Mouse (Mus musculus) liver, embryonic 14.5 days (tissue): ENCODE measurements around the gene Cilp. TPM values are rescaled to one million over a fixed set of nuclear protein-coding genes. Genes with fewer than 3 reads are reported as not detected.
"Not testable (repeated sequence)": the region's sequence is repeated elsewhere in the genome, so short reads cannot be mapped to it uniquely, and the experiment has no call there.

Experiments
- ATAC-seq: fragments of 200-750 bp; cut with Nextera tagmentation; 2 replicates; pipeline ENCODE4 v1.8.0; 2017; ENCODE audit warnings: moderate number of reproducible peaks, mild to moderate bottlenecking, moderate library complexity; ENCODE audit not compliant: insufficient read depth
- DNase-seq, 3 experiments: peaks; one replicate each; pipeline ENCODE4 v3.0.0-alpha.2; 2012 to 2013; ENCODE audit warnings: low read depth in 3 of 3, low spot score in 3 of 3
- H3K27ac ChIP-seq: fragments of 300-500 bp; sonication (generic); 2 replicates; pipeline ENCODE4 v1.5.1; 2014; ENCODE audit warnings: moderate library complexity, mild to moderate bottlenecking, control low read depth, inconsistent platforms
- H3K27me3 ChIP-seq: fragments of 300-500 bp; sonication (generic); 2 replicates; pipeline ENCODE4 v1.6.1; 2014; ENCODE audit warnings: mild to moderate bottlenecking, low read length, moderate library complexity; ENCODE audit not compliant: control insufficient read depth, insufficient read depth
- H3K36me3 ChIP-seq: fragments of 300-500 bp; sonication (generic); replicated peaks from 2 replicates; pipeline ENCODE4 v1.6.1; 2014; ENCODE audit warnings: low read depth; ENCODE audit not compliant: control insufficient read depth, insufficient read depth
- H3K4me1 ChIP-seq, 2 experiments: fragments of 200-500 bp in 1 of 2; fragments of 300-500 bp in 1 of 2; sonication (generic) in 1 of 2; replicated peaks; 2 replicates each; pipeline ENCODE4 v1.6.1; 2012 to 2014; ENCODE audit warnings: antibody characterized with exemption in 1 of 2, inconsistent platforms in 1 of 2, low read length in 1 of 2; ENCODE audit not compliant: control insufficient read depth in 2 of 2, insufficient read depth in 2 of 2
- H3K4me2 ChIP-seq: fragments of 300-500 bp; sonication (generic); 2 replicates; pipeline ENCODE4 v1.6.1; 2014; ENCODE audit warnings: low read depth, mild to moderate bottlenecking, control low read depth, moderate library complexity
- H3K4me3 ChIP-seq, 2 experiments: fragments of 200-500 bp in 1 of 2; fragments of 300-500 bp in 1 of 2; sonication (generic) in 1 of 2; 2 replicates each; pipeline ENCODE4 v1.5.1; 2012 to 2014; ENCODE audit warnings: low read depth in 2 of 2, low read length in 2 of 2, mild to moderate bottlenecking in 2 of 2, control low read depth in 1 of 2, inconsistent platforms in 1 of 2, moderate library complexity in 1 of 2; ENCODE audit not compliant: insufficient read depth in 1 of 2
- H3K9ac ChIP-seq: fragments of 300-500 bp; sonication (generic); replicated peaks from 2 replicates; pipeline ENCODE4 v1.6.1; 2014; ENCODE audit warnings: mild to moderate bottlenecking, control low read depth, moderate library complexity
- H3K9me3 ChIP-seq: fragments of 300-500 bp; sonication (generic); 2 replicates; pipeline ENCODE4 v1.6.1; 2016; ENCODE audit warnings: low read length, mixed read lengths; ENCODE audit not compliant: control insufficient read depth
- CTCF ChIP-seq: IDR thresholded peaks from 2 replicates; pipeline ENCODE4 v1.5.1; 2016; ENCODE audit warnings: antibody characterized with exemption, low read depth, control low read depth
- EP300 ChIP-seq: IDR thresholded peaks from 2 replicates; pipeline ENCODE4 v1.6.1; 2016; ENCODE audit warnings: antibody characterized with exemption, low read depth
- WGBS: fragments of 180-500 bp; shearing (Covaris S2); extraction: QIAGEN DNeasy Blood & Tissue Kit; methylation state at CpG from one replicate; pipeline ENCODE4 v1.1.7; 2014; ENCODE audit not compliant: insufficient replicate concordance; 5-methylcytosine and 5-hydroxymethylcytosine counted together
- polyA plus RNA-seq, 2 experiments: library from polyadenylated mRNA; depleted of rRNA in 1 of 2; stranded (reverse) in 1 of 2; unstranded in 1 of 2; fragments of >200 nt; fragmentation: Nextera tagmentation in 1 of 2; extraction: Ambion mirVana in 1 of 2; gene quantifications; 2 replicates each; pipeline versions ENCODE4 v1.2.1 to v1.2.3; 2012 to 2014

The Cilp gene
- polyA plus RNA-seq, 2 experiments: 0.01 TPM; not detected in 1

DNA sequence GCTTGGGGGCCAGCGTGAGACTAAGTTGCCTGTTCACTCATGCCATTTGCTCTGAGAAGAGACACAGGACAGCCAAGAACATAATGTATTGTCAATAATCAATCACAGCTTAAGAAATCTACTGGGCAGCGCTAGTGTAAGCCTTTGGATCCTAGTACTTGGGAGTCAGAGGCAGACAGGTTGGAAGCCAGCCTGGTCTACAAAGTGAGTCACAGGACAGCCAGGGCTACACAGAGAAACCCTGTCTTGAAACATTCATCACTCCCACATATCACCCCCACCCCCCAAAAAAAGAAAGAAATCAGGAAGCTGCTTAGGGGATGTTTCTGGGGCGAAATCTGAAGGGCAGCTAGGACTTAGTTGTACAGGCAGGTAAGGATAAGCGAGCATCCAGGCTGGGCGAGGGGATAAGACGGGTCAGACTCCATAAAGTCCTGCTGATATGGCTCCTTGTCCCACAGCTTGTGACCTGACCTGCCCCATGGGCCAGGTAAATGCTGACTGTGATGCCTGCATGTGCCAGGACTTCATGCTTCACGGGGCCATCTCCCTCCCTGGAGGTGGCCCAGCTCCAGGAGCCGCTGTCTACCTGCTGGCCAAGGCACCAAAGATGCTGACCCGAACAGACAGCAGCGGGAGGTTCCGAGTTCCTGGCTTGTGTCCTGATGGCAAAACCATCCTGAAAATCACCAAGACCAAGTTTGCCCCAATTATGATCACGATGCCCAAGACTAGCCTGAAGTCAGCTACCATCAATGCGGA, 8.2 kb downstream of the Cilp start:
- H3K27ac ChIP-seq: no peak overlapping the region
- H3K4me1 ChIP-seq: no peaks in the 10 kb centered on the region
- WGBS: 68% methylated on average over 13 of the region's 13 CpGs
- ATAC-seq (no peak), DNase-seq (no peak)
- H3K4me3 ChIP-seq: no peak overlapping the region
- no peaks in the 10 kb centered on the region for H3K27me3 ChIP-seq
- H3K9me3 ChIP-seq: no peaks in the 10 kb centered on the region
- H3K4me2 ChIP-seq: no peak overlapping the region
- no peaks in the 10 kb centered on the region for H3K36me3 ChIP-seq
- TF ChIP-seq CTCF (no peak), EP300 (no peak)
- no peak overlapping the region for H3K9ac ChIP-seq

- no peaks in the 10 kb centered on the region for H3K27me3 ChIP-seq
- no peak overlapping the region for H3K4me3 ChIP-seq
- no peaks in the 10 kb centered on the region for H3K9me3 ChIP-seq
- H3K4me2 ChIP-seq: no peak overlapping the region
- ATAC-seq (no peak), DNase-seq (no peak)
- H3K9ac ChIP-seq: no peak overlapping the region
- no peak for TF ChIP-seq EP300
- TF ChIP-seq CTCF: no peak
- no peaks in the 10 kb centered on the region for H3K36me3 ChIP-seq
- no peaks in the 10 kb centered on the region for H3K4me1 ChIP-seq
- no peak overlapping the region for H3K27ac ChIP-seq
- WGBS: 66% methylated on average over 4 of the region's 4 CpGs
Observed at GRCm38 (mm10) chr9:65273873-65274272, 8.9 kb downstream of the Cilp start.

- not testable (repeated sequence) for DNase-seq, ATAC-seq, H3K4me2 ChIP-seq, H3K27ac ChIP-seq, H3K4me3 ChIP-seq, H3K9ac ChIP-seq, H3K9me3 ChIP-seq, H3K36me3 ChIP-seq, H3K27me3 ChIP-seq, H3K4me1 ChIP-seq
- 68% methylated on average over 3 of the region's 3 CpGs for WGBS
Observed at GRCm38 (mm10) chr9:65274851-65275250, 9.9 kb downstream of the Cilp start.

DNA sequence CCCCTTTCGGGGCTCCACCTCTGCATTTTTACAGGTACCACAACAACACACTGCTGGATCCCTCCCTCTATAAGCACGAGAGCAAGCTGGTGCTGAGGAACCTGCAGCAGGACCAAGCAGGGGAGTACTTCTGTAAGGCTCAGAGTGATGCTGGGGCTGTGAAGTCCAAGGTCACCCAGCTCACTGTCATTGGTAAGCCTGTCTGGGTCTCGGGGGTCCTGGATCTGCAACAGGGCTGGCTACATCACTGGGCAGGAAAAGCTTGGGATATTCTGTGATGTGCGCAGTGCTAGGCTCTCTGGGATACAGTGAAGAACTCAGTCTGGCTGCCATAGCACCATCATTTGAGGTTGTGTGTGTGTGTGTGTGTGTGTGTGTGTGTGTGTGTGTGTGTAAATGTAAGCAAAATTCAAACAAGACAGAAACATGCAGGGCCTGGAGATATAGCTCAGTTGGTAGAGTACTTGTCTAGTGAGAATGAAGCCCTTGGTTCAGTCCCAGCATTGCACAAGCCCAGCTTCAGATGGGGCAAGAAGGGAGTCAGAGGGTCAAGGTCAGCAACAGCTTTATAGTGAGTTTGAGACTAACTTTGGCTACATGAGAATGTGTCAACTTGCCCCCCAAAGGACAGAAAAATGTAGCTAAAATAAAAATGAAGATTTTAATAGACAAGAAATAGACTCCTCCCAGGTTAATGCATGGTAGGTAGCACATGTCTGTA, 11.0 kb downstream of the Cilp start:
- no peak overlapping the region for H3K9ac ChIP-seq

DNA sequence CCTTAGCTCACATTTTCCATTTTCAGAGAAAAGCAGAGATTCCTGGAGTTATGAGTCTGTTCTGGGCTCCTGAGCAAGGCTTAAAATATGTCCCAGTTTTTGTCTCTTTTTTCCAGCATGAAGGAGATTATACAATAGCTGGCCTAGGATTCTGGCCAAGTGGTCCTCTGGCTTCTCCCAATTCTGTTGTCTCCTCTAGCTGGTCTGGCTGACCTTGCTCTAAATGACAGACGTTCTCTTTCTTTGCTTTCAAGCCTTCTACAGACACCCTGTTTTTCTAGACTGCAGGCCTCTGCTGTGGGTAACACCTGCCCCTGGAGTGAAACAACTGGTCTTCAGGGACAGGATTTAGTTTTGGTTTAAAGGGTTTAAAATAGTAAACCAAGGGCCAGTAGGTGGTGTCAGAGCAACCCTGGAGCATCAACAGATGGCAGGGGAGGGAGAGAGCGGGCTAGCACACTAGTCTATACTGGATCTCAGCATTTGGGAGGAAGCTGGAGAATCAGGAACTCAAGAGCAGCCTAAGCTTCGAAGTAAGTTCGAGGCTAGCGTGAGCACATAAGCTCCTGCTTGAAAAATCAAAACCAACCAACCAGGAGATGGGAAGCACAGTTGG, 16.7 kb downstream of the Cilp start:
- Histone ChIP-seq H3K9ac (no peak overlapping the region), H3K9me3 (no peaks in the 10 kb centered on the region), H3K4me2 (no peak overlapping the region), H3K4me1 (no peaks in the 10 kb centered on the region), H3K27me3 (no peaks in the 10 kb centered on the region), H3K36me3 (no peaks in the 10 kb centered on the region), H3K27ac (no peak overlapping the region), H3K4me3 (no peak overlapping the region)
- 57% methylated on average over 5 of the region's 5 CpGs for WGBS
- TF ChIP-seq EP300: no peak
- no peak for TF ChIP-seq CTCF
- ATAC-seq: no peak
- no peak for DNase-seq

More for the DNA sequence above, 11.0 kb downstream of the Cilp start:
- H3K4me1 ChIP-seq: no peaks in the 10 kb centered on the region
- no peaks in the 10 kb centered on the region for H3K27me3 ChIP-seq
- no peak overlapping the region for H3K27ac ChIP-seq
- H3K4me3 ChIP-seq: no peak overlapping the region
- TF ChIP-seq CTCF (no peak), EP300 (no peak)
- no peaks in the 10 kb centered on the region for H3K9me3 ChIP-seq
- DNase-seq (no peak), ATAC-seq (no peak)
- no peak overlapping the region for H3K4me2 ChIP-seq
- H3K36me3 ChIP-seq: no peaks in the 10 kb centered on the region
- 56% methylated on average over 4 of the region's 4 CpGs for WGBS
